Mouse (Mus musculus) embryonic facial prominence, embryonic 10.5 days (tissue): Measurements from ENCODE around the gene Slc38a6. TPM values are rescaled to one million over a fixed set of nuclear protein-coding genes. Genes with fewer than 3 reads are reported as not detected.

ENCODE experiments used
- DNase-seq: peaks from one replicate; pipeline ENCODE4 v3.0.0-alpha.2; 2017; ENCODE audit warnings: low spot score
- H3K27ac ChIP-seq: fragments of 300-500 bp; sonication (generic); replicated peaks from 2 replicates; pipeline ENCODE4 v1.5.1; 2016; ENCODE audit warnings: mild to moderate bottlenecking
- H3K27me3 ChIP-seq: fragments of 300-500 bp; sonication (generic); replicated peaks from 2 replicates; pipeline ENCODE4 v1.6.1; 2016; ENCODE audit warnings: low read depth, mild to moderate bottlenecking; ENCODE audit not compliant: poor library complexity, severe bottlenecking
- H3K36me3 ChIP-seq: fragments of 300-500 bp; sonication (generic); replicated peaks from 2 replicates; pipeline ENCODE4 v1.6.1; 2016; ENCODE audit warnings: mild to moderate bottlenecking, moderate library complexity
- H3K4me1 ChIP-seq: fragments of 300-500 bp; sonication (generic); 2 replicates; pipeline ENCODE4 v1.6.1; 2016
- H3K4me3 ChIP-seq: fragments of 300-500 bp; sonication (generic); 2 replicates; pipeline ENCODE4 v1.5.1; 2016; ENCODE audit warnings: mild to moderate bottlenecking, moderate library complexity
- H3K9me3 ChIP-seq: fragments of 300-500 bp; sonication (generic); 2 replicates; pipeline ENCODE4 v1.6.1; 2016; ENCODE audit warnings: mild to moderate bottlenecking
- WGBS: fragments of 180-500 bp; shearing (Covaris S2); methylation state at CpG from one replicate; pipeline ENCODE4 v1.1.7; 2016; 5-methylcytosine and 5-hydroxymethylcytosine counted together
- polyA plus RNA-seq: library from polyadenylated mRNA; unstranded; fragments of >200 nt; fragmentation: Nextera tagmentation; extraction: Ambion mirVana; gene quantifications from 2 replicates; pipeline ENCODE4 v1.2.1, GENCODE M21; 2016

Gene Slc38a6
- polyA plus RNA-seq, 1 experiment from 2014 or later: 10.0 TPM

GRCm38 (mm10) chr12:73382290-73383178 lies 96.0 kb downstream of the Slc38a6 start:
- peak overlapping the region; percentile 45; the same call in 1 of the 2 replicates for H3K27ac ChIP-seq
- no peak for DNase-seq
- 79% methylated on average over 12 of the region's 12 CpGs for WGBS
- no peaks in the 10 kb centered on the region for H3K27me3 ChIP-seq
- no peaks in the 10 kb centered on the region for H3K36me3 ChIP-seq
- peaks cover under 1% of the 10 kb centered on the region; the same call in 1 of the 2 replicates for H3K9me3 ChIP-seq
- H3K4me1 ChIP-seq: peaks cover 55% of the 10 kb centered on the region
- H3K4me3 ChIP-seq: no peak overlapping the region

DNA sequence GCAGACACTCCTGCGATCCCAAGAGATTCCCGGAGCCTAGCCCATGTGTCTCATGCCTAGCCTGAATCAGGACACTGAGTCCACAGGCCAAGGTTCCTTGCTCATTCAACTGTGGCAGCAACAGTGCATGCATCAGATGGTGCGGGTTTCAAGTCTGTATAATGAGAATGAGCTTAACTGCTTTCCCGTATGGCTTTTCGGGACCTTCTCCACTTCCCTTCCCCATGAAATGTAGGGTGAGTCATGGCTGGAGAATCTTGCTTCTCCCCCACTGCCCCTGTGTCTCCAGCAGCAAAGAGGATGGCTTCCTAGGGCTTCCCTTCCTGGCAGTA lies 96.6 kb downstream of the Slc38a6 start:
- peaks cover 2% of the 10 kb centered on the region; the same call in 1 of the 2 replicates for H3K9me3 ChIP-seq
- 77% methylated on average over 5 of the region's 5 CpGs for WGBS
- no peak overlapping the region for H3K4me3 ChIP-seq
- no peaks in the 10 kb centered on the region for H3K27me3 ChIP-seq
- no peak for DNase-seq
- H3K36me3 ChIP-seq: no peaks in the 10 kb centered on the region
- peaks cover 55% of the 10 kb centered on the region for H3K4me1 ChIP-seq
- H3K27ac ChIP-seq: peak overlapping the region; percentile 59

- H3K4me3 ChIP-seq: no peak overlapping the region
- H3K27me3 ChIP-seq: no peaks in the 10 kb centered on the region
- peak overlapping the region; percentile 59 for H3K27ac ChIP-seq
- WGBS: 83% methylated on average over 3 of the region's 3 CpGs
- DNase-seq: no peak
- peaks cover 2% of the 10 kb centered on the region; the same call in 1 of the 2 replicates for H3K9me3 ChIP-seq
- H3K4me1 ChIP-seq: peaks cover 55% of the 10 kb centered on the region
- no peaks in the 10 kb centered on the region for H3K36me3 ChIP-seq
Observed at GRCm38 (mm10) chr12:73383861-73384260, 97.3 kb downstream of the Slc38a6 start.

DNA sequence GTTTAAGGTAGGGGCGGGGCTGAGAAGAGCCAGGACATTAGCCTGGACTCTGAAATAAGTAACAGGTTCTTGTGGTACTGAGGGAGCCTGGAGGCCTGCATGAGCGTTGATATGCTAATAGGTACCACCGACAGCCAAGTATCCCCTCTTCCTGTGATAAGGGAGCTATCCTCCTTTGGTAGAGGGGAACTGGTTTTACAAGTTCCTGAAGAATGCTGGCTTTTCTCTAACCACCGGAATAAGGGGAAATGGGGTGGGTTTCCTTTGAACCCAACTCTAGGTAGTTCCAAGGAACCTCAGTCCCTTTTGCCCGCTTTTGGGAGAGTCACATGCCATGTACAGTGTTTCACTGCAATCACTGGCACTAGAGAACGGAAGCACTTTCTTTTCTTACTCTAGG lies 98.2 kb downstream of the Slc38a6 start:
- 49% methylated on average over 6 of the region's 6 CpGs for WGBS
- H3K27me3 ChIP-seq: no peaks in the 10 kb centered on the region
- no peak for DNase-seq
- no peaks in the 10 kb centered on the region for H3K36me3 ChIP-seq
- H3K9me3 ChIP-seq: peaks cover 2% of the 10 kb centered on the region; the same call in 1 of the 2 replicates
- no peak overlapping the region for H3K4me3 ChIP-seq
- H3K27ac ChIP-seq: no peak overlapping the region
- H3K4me1 ChIP-seq: peaks cover 62% of the 10 kb centered on the region

- peaks cover 1% of the 10 kb centered on the region; the same call in 1 of the 2 replicates for H3K9me3 ChIP-seq
- H3K4me1 ChIP-seq: peaks cover 43% of the 10 kb centered on the region
- no peaks in the 10 kb centered on the region for H3K36me3 ChIP-seq
- peak overlapping the region; percentile 79; the same call in 1 of the 2 replicates for H3K27ac ChIP-seq
- 94% methylated on average over 1 of the region's 1 CpGs for WGBS
- no peaks in the 10 kb centered on the region for H3K27me3 ChIP-seq
- no peak for DNase-seq
- H3K4me3 ChIP-seq: no peak overlapping the region
Observed at GRCm38 (mm10) chr12:73392507-73392906, 105.9 kb downstream of the Slc38a6 start.

- H3K27ac ChIP-seq: peak overlapping the region; percentile 79
- H3K9me3 ChIP-seq: no peaks in the 10 kb centered on the region
- H3K36me3 ChIP-seq: no peaks in the 10 kb centered on the region
- H3K4me3 ChIP-seq: no peak overlapping the region
- peaks cover 43% of the 10 kb centered on the region for H3K4me1 ChIP-seq
- H3K27me3 ChIP-seq: no peaks in the 10 kb centered on the region
- DNase-seq: no peak
Observed at GRCm38 (mm10) chr12:73393018-73393417, 106.4 kb downstream of the Slc38a6 start.

DNA sequence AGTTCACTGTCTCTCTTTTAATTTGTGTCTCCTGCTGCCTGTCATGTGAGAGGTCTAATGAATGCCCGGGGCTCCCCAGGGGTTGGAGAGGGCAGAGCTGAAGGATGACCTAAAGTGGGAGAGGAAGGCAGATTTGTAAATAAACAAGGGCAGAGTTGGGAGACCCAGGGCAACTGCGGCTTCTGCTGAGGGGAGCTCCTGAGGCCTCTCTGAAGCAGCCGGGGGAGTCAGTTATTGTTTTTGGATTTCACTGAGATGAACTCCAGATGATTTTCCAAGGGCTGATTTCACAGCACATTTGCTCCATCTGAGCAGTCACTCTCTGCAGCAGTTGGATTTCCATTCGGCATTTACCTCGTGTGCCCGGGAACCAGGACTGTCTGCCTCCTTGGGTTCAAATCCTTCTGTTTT lies 107.3 kb downstream of the Slc38a6 start:
- Histone ChIP-seq H3K36me3 (no peaks in the 10 kb centered on the region), H3K27ac (peak overlapping the region; percentile 79), H3K4me3 (0 out of 2 replicates have a peak overlapping the region, but pooled peaks have one; percentile 11), H3K4me1 (peaks cover 43% of the 10 kb centered on the region), H3K9me3 (no peaks in the 10 kb centered on the region), H3K27me3 (no peaks in the 10 kb centered on the region)
- WGBS: 16% methylated on average over 6 of the region's 6 CpGs
- peak; percentile 66 for DNase-seq

DNA sequence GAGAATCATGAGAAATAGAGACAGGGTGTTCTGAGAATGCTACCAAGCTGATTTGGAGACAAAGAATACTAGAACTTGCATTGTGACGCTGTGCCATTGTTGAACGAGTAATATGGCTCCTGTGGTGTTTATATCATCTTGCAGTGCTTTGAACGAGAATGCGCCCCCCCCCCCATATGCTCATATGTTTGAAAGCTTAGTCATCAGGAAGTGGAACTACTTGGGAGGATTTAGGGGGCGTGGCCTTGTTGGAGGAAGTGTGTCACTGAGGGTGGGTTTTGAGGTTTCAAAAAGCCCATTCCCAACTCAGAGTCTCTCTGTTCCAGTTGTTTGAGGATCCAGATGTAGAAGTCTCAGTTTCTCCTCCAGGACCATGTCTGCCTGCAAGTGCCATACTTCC lies 108.0 kb downstream of the Slc38a6 start:
- Histone ChIP-seq H3K4me3 (no peak overlapping the region), H3K4me1 (peaks cover 42% of the 10 kb centered on the region), H3K27ac (peak overlapping the region; percentile 79; the same call in 1 of the 2 replicates), H3K9me3 (no peaks in the 10 kb centered on the region), H3K27me3 (no peaks in the 10 kb centered on the region), H3K36me3 (no peaks in the 10 kb centered on the region)
- 87% methylated on average over 5 of the region's 5 CpGs for WGBS
- no peak for DNase-seq

DNA sequence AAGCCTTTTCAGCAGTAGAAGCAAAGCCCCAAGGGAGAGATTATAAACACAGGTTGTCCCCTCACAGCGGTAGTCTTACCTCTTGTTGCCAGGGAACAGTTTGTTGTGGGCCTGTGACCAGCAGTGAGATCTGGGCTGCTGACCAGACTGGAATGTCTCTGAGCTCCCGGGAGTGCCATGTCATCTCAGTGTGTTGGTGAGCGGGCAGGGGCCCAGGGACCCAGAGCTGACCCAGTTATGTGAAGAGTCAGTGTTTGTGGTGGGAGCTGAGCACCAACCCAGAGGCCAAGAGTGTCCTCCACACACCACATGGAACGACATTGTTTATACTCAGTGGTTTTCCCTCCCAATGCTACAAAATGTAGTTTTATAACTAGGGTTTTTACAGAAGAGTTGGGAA lies 112.8 kb downstream of the Slc38a6 start:
- H3K36me3 ChIP-seq: no peaks in the 10 kb centered on the region
- H3K27ac ChIP-seq: no peak overlapping the region
- H3K4me1 ChIP-seq: peaks cover 33% of the 10 kb centered on the region
- H3K9me3 ChIP-seq: no peaks in the 10 kb centered on the region
- DNase-seq: no peak
- no peaks in the 10 kb centered on the region for H3K27me3 ChIP-seq
- no peak overlapping the region for H3K4me3 ChIP-seq
- WGBS: 38% methylated on average over 4 of the region's 4 CpGs

GRCm38 (mm10) chr12:73400481-73401025 lies 114.0 kb downstream of the Slc38a6 start:
- DNase-seq: peak; percentile 41
- H3K36me3 ChIP-seq: no peaks in the 10 kb centered on the region
- peak overlapping the region; percentile 35 for H3K27ac ChIP-seq
- WGBS: 81% methylated on average over 4 of the region's 4 CpGs
- H3K4me3 ChIP-seq: no peak overlapping the region
- peaks cover 42% of the 10 kb centered on the region for H3K4me1 ChIP-seq
- H3K27me3 ChIP-seq: no peaks in the 10 kb centered on the region
- H3K9me3 ChIP-seq: no peaks in the 10 kb centered on the region

- Histone ChIP-seq H3K27ac (no peak overlapping the region), H3K27me3 (no peaks in the 10 kb centered on the region), H3K36me3 (no peaks in the 10 kb centered on the region), H3K9me3 (no peaks in the 10 kb centered on the region), H3K4me3 (no peak overlapping the region), H3K4me1 (peaks cover 48% of the 10 kb centered on the region)
- no peak for DNase-seq
- WGBS: 80% methylated on average over 3 of the region's 3 CpGs
Observed at GRCm38 (mm10) chr12:73401520-73402130, 115.0 kb downstream of the Slc38a6 start.

GRCm38 (mm10) chr12:73402137-73402712 lies 115.6 kb downstream of the Slc38a6 start:
- Histone ChIP-seq H3K4me1 (peaks cover 48% of the 10 kb centered on the region), H3K36me3 (no peaks in the 10 kb centered on the region), H3K9me3 (no peaks in the 10 kb centered on the region), H3K27ac (no peak overlapping the region), H3K27me3 (no peaks in the 10 kb centered on the region), H3K4me3 (no peak overlapping the region)
- 77% methylated on average over 5 of the region's 5 CpGs for WGBS
- DNase-seq: no peak
